Mouse (Mus musculus) embryonic fibroblast, embryonic 13.5 days (primary cell): Measurements from ENCODE around the gene Clrn2. TPM values are rescaled to one million over a fixed set of nuclear protein-coding genes. Genes with fewer than 3 reads are reported as not detected.

Experiments used
- H3K27ac ChIP-seq: 2 replicates; pipeline ENCODE4 v1.5.1; 2012; ENCODE audit warnings: low read length, control low read depth, inconsistent platforms; ENCODE audit not compliant: insufficient read depth
- H3K4me1 ChIP-seq: 2 replicates; pipeline ENCODE4 v1.6.1; 2011; ENCODE audit warnings: low read length; ENCODE audit not compliant: control insufficient read depth, insufficient read depth
- H3K4me3 ChIP-seq: 2 replicates; pipeline ENCODE4 v1.5.1; 2011; ENCODE audit warnings: mild to moderate bottlenecking, control low read depth, low read length; ENCODE audit not compliant: insufficient read depth
- CTCF ChIP-seq: IDR thresholded peaks from 2 replicates; pipeline ENCODE4 v1.5.1; 2011; ENCODE audit warnings: mild to moderate bottlenecking, control low read depth, low read length, moderate library complexity, borderline replicate concordance; ENCODE audit not compliant: insufficient read depth
- POLR2A ChIP-seq: IDR thresholded peaks from 2 replicates; pipeline ENCODE4 v1.6.1; 2011; ENCODE audit warnings: low read depth, mild to moderate bottlenecking, control low read depth, low read length, moderate library complexity
- polyA plus RNA-seq: library from polyadenylated mRNA; stranded (reverse); fragments of >200 nt; gene quantifications from 2 replicates; pipeline ENCODE4 v1.2.4, GENCODE M21; 2011; ENCODE audit warnings: low read depth; ENCODE audit not compliant: missing spikeins, insufficient read length

The Clrn2 gene
- polyA plus RNA-seq, 1 experiment: not detected

- H3K4me3 ChIP-seq: no peak overlapping the region
- TF ChIP-seq CTCF: no peak
- TF ChIP-seq POLR2A: no peak
- H3K4me1 ChIP-seq: peaks cover 2% of the 10 kb centered on the region
- no peak overlapping the region for H3K27ac ChIP-seq
Measured at GRCm38 (mm10) chr5:45496930-45497550, 43.5 kb downstream of the Clrn2 start.

GRCm38 (mm10) chr5:45497564-45497963 lies 44.0 kb downstream of the Clrn2 start:
- peaks cover 2% of the 10 kb centered on the region for H3K4me1 ChIP-seq
- H3K4me3 ChIP-seq: no peak overlapping the region
- TF ChIP-seq CTCF: no peak
- no peak for TF ChIP-seq POLR2A
- H3K27ac ChIP-seq: no peak overlapping the region

- no peak for TF ChIP-seq CTCF
- no peak for TF ChIP-seq POLR2A
- Histone ChIP-seq H3K27ac (no peak overlapping the region), H3K4me1 (no peaks in the 10 kb centered on the region), H3K4me3 (no peak overlapping the region)
Measured at GRCm38 (mm10) chr5:45510071-45510470, 56.5 kb downstream of the Clrn2 start.

- no peak overlapping the region for H3K27ac ChIP-seq
- no peak overlapping the region for H3K4me3 ChIP-seq
- TF ChIP-seq CTCF: no peak
- TF ChIP-seq POLR2A: no peak
- H3K4me1 ChIP-seq: no peaks in the 10 kb centered on the region
Measured at GRCm38 (mm10) chr5:45512908-45513307, 59.4 kb downstream of the Clrn2 start.

GRCm38 (mm10) chr5:45513511-45513910 lies 60.0 kb downstream of the Clrn2 start:
- TF ChIP-seq POLR2A: no peak
- no peak for TF ChIP-seq CTCF
- Histone ChIP-seq H3K4me1 (no peaks in the 10 kb centered on the region), H3K27ac (no peak overlapping the region), H3K4me3 (no peak overlapping the region)

Other genes with a start within 250 kb of the Clrn2 start
- gene Qdpr, start 3.5 kb upstream of the Clrn2 start, polyA plus RNA-seq: 36.8 and 49.1 TPM in 2 replicates
- gene Lap3, start 39.6 kb downstream of the Clrn2 start, polyA plus RNA-seq: 73.4 and 116 TPM in 2 replicates
- gene Med28, start 66.5 kb downstream of the Clrn2 start, polyA plus RNA-seq: 74.8 and 98.0 TPM in 2 replicates
- not detected in 2 replicates for gene Fam184b, start 185.9 kb downstream of the Clrn2 start, polyA plus RNA-seq
- 26.0 and 38.4 TPM in 2 replicates for gene Ncapg, start 216.2 kb downstream of the Clrn2 start, polyA plus RNA-seq